Mouse (Mus musculus): ENCODE results near the gene Htra3. TPM values are rescaled to one million over a fixed set of nuclear protein-coding genes. Genes with fewer than 3 reads are reported as not detected.

Gene Htra3
- polyA plus RNA-seq, 1 experiment from 2014 or later = 3.7 TPM

Other genes starting within 250 kb of the Htra3 start
- 4.5 and 5.9 TPM in 2 replicates for gene Cpz, start 154.1 kb downstream of the Htra3 start, polyA plus RNA-seq (2014; fragmentation: Nextera tagmentation; extraction: Ambion mirVana)
- 4.6 and 4.9 TPM in 2 replicates for gene Trmt44, start 104.7 kb downstream of the Htra3 start, polyA plus RNA-seq (2014; fragmentation: Nextera tagmentation; extraction: Ambion mirVana)
- 10.5 and 11.4 TPM in 2 replicates for gene Acox3, start 96.7 kb downstream of the Htra3 start, polyA plus RNA-seq (2014; fragmentation: Nextera tagmentation; extraction: Ambion mirVana)
- gene Sh3tc1, start 60.2 kb upstream of the Htra3 start, polyA plus RNA-seq (2014; fragmentation: Nextera tagmentation; extraction: Ambion mirVana) = 4.7 and 8.4 TPM in 2 replicates
- gene Ablim2, start 78.1 kb upstream of the Htra3 start, polyA plus RNA-seq (2014; fragmentation: Nextera tagmentation; extraction: Ambion mirVana) = 1.9 and 2.5 TPM in 2 replicates
- gene Afap1, start 213.5 kb upstream of the Htra3 start, polyA plus RNA-seq (2014; fragmentation: Nextera tagmentation; extraction: Ambion mirVana) = 19.9 and 24.8 TPM in 2 replicates